In genomic region chr2:104750611-104751010, GRCm38 (mm10) we compare ENCODE assay signal across 10 mouse cellular contexts. TPM values are rescaled to one million over a fixed set of nuclear protein-coding genes. Genes with fewer than 3 reads are reported as not detected.
DNase-seq lines count a peak whose midpoint lies in the region; ATAC-seq and TF ChIP-seq lines count a peak whose summit lies in the region.
"Had no signal": no experiment of that assay in that cellular context is flagged by ENCODE, and none has a peak within 500 bp of the region (broad histone marks: within the 10 kb centered on the region; RNA-seq: fewer than 3 reads in every experiment).

No protein-coding gene starts in this region.

- intact Hi-C loops in left cerebral cortex, postnatal 4 days (cut with DNase I): no loop called here
- intact Hi-C loops in left cerebral cortex, postnatal 36 days (cut with DNase I): no loop called here

- ATAC-seq in cerebellum, adult (ENCODE audit: insufficient number of reproducible peaks, low FRiP score, low TSS enrichment): no peak

- TF ChIP-seq POLR2A in brain, embryonic 14.5 days (IDR thresholded peaks at IDR 0.05; ENCODE audit: borderline replicate concordance, extremely low read depth, insufficient read depth, insufficient read length, poor library complexity, severe bottlenecking): no peak

- DNase-seq in cerebellum, adult 18-20 months: peak; percentile 10 to 12
- peak; percentile 5 for DNase-seq in left cerebral cortex, postnatal 4 days
- DNase-seq in left cerebral cortex, postnatal 36 days (ENCODE audit: low spot score in 2 of 2): no peak
- DNase-seq in brain, embryonic 14.5 days (ENCODE audit: low read depth): peak; percentile 55
- peak; percentile 37 for DNase-seq in lung, postnatal 14 days
- no peak for DNase-seq in layer of hippocampus, adult 9-10 months (ENCODE audit: low spot score)
- no peak for DNase-seq in adrenal gland, postnatal 4 days (ENCODE audit: low spot score in 2 of 2)

- peak; percentile 38; the same call in 1 of the 2 replicates for TF ChIP-seq CTCF in brain, embryonic 14.5 days (IDR thresholded peaks at IDR 0.05; ENCODE audit: borderline replicate concordance, extremely low read depth, insufficient read depth, insufficient read length)

RNA-seq across cellular contexts. Expression of gene Depdc7, which starts 7.9 kb away (rescaled TPM):
- 1 to 10 TPM in 1 of 2 experiments, under 1 TPM in 1; 0.89 to 1.2 TPM for total RNA-seq in left cerebral cortex, postnatal 4 days (2021)
- 1 to 10 TPM in 1 of 2 experiments, under 1 TPM in 1; 0.96 to 1.7 TPM for total RNA-seq in left cerebral cortex, postnatal 36 days (2021)
- 1.6 and 2.2 TPM in 2 replicates for polyA plus RNA-seq in brain, embryonic 14.5 days (2012; rRNA removed)
- total RNA-seq in adrenal gland, postnatal 4 days (2021): 1 to 10 TPM; 4.6 to 5.2 TPM

RNA-seq across cellular contexts. Expression of gene Pin1rt1, which starts 34.4 kb away (rescaled TPM):
- total RNA-seq in left cerebral cortex, postnatal 4 days (2021): not detected
- total RNA-seq in left cerebral cortex, postnatal 36 days (2021): not detected
- 0.08 TPM in 1 of 2 replicates, not detected in the other for polyA plus RNA-seq in brain, embryonic 14.5 days (2012; rRNA removed)
- total RNA-seq in adrenal gland, postnatal 4 days (2021): not detected
- polyA plus RNA-seq: large intestine, adult 2 months; neural tube, embryonic 12.5 days had no signal

RNA-seq across cellular contexts. Expression of gene Tcp11l1, which starts 38.6 kb away (rescaled TPM):
- total RNA-seq in left cerebral cortex, postnatal 4 days (2021): 10 to 100 TPM; 56.5 to 59.9 TPM
- 10 to 100 TPM; 38.5 to 40.7 TPM for total RNA-seq in left cerebral cortex, postnatal 36 days (2021)
- polyA plus RNA-seq in brain, embryonic 14.5 days (2012; rRNA removed): 25.5 and 33.9 TPM in 2 replicates
- total RNA-seq in adrenal gland, postnatal 4 days (2021): 10 to 100 TPM; 15.5 to 19.3 TPM

Comparison
In these comparisons a context has a peak if more than half of its experiments do, and no peak if none do; other contexts are left out.
1. DNase-seq: peak in cerebellum, adult 18-20 months (2 of 2), left cerebral cortex, postnatal 4 days (single experiment), brain, embryonic 14.5 days (single experiment) and lung, postnatal 14 days (single experiment); none in left cerebral cortex, postnatal 36 days (0 of 2), layer of hippocampus, adult 9-10 months (single experiment) and adrenal gland, postnatal 4 days (0 of 2).